Mouse (Mus musculus) 416B (cell line): ENCODE results near the gene Gon4l.
"Not testable (repeated sequence)": the region's sequence is repeated elsewhere in the genome, so short reads cannot be mapped to it uniquely, and the experiment has no call there.

ENCODE experiments used
- DNase-seq: peaks from one replicate; pipeline ENCODE4 v3.0.0; 2011; ENCODE audit warnings: low read depth

Gon4l gene

DNA sequence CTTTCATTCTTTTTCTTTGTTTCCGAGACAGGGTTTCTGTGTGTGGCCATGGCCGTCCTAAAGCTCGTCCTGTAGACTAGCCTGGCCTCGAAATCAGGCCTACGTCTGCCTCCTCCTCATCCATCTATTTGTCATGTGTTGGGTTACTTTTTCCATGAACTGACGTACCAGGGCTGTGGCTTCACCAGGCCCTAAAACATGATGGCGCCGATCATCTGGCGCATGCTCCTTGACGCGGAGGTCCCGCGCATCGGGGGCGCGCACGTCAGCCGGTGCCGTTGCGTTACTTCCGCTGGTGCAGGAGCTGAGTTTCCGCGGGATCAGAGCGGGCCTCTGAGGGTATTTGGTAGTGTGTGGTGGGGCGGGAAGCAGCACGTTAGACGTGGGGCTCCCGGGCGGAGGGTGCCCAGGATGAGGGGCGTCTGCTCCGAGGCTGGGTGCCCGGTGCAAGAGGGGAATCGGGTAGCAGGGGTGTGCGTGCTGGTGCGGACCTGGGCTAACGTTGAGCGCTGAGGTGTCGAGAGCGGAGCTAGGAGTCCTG is at the start of gene Gon4l:
TSS of gene Gon4l (plus strand) at position 281 of the 541 bp plus-strand sequence.
- DNase-seq = peak; percentile 67

DNA sequence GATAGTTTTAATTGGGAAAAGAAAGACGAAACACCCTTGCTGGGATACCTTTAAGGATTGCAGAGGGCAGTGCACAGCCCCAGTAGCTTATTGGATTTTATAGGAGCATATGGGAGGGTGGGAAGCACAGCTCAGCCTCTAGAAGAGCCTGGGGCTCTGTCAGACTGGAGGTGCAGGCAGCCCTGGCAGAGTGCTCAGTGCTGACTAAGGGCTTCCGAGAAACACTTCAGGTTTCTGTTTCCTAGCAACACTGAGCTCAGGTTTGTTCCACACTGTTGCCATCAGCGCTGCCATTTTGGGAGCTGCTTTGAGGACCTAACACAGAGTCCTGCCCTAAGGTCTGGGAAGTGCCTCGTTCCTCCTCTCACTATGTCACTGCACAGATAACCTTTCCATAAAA is 48.7 kb upstream of the Gon4l start:
- not testable (repeated sequence) for DNase-seq

DNA sequence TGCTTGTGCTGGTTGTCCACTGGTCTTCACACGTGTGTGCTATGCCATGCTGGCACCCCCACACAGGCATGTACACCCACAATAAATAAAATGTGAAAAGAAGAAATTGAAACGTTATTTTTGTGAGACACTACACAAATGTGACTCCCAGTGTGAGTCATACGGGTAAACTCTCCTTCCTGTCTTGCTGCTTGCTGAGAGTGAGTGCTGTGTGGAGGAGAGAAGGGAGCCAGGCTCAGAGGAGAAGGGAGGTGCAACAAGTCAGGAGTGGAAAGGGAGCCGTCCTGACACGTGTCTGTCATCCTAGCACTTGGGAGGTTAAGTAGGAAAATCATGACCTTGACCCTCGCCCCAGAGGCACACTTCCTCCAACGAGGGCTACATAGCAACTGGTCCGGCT is 48.2 kb upstream of the Gon4l start:
- not testable (repeated sequence) for DNase-seq

DNA sequence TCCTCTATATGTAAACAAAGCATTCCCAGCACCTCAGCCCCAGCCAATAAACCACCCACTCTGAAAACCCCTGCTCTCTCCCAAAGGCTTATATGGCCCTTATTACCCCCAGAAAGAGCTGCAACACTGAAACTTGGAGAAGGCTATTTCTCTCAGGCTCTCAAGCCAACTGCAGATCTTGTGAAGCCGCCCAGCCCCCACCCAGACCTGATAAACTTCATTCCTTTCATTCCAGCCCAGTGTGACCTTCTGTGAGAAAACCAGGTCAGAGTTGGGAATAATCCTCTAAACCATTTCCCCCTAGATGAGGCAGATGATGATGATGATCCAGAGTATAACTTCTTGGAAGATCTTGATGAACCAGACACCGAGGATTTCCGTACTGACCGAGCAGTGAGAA is 47.0 kb upstream of the Gon4l start:
- DNase-seq = not testable (repeated sequence)

DNA sequence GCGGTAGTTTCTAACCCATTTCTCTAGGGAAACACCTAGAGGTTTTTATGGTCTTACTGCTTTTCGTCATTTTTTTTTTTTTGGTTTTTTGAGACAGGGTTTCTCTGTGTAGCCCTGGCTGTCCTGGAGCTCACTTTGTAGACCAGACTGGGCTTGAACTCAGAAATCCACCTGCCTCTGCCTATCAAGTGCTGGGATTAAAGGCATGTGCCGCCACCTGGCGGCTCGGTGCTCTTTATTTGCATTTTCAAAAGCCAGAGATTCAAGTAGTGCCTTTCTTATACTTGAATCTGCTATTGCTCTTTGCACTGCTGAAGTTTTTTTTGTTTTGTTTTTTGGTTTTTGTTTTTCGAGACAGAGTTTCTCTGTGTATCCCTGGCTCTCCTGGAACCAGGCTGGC is 37.5 kb upstream of the Gon4l start:
- not testable (repeated sequence) for DNase-seq

DNA sequence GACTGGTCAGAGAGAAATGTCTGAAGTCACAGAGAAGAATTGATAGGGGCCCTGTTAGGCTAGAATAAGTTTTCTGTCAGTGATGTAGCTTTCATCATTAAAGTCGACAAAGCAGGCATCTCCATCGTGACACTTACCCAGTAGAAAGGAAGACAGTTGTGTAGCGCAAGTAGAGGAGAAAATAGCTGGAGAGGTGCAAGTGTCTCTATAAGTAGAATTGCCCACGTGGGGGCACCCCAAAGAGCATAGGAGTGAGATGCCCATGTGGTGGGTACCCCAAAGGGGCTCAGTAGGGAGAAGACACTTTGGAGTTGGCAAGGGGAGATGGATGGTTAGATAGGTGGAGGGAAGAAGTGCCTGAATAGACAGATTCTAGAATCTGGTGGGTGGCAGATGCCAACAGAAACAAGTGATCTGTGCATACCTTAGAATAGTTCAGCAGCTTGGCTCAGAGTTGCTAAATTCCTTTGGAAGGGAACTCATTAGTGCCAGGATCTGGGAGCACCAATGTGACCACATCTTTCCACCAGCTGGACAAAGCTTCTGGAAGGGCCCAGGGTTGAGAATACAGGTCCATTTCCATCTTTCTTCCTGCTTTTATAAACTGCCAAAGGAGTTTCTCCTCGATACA is 31.0 kb upstream of the Gon4l start:
- no peak for DNase-seq

DNA sequence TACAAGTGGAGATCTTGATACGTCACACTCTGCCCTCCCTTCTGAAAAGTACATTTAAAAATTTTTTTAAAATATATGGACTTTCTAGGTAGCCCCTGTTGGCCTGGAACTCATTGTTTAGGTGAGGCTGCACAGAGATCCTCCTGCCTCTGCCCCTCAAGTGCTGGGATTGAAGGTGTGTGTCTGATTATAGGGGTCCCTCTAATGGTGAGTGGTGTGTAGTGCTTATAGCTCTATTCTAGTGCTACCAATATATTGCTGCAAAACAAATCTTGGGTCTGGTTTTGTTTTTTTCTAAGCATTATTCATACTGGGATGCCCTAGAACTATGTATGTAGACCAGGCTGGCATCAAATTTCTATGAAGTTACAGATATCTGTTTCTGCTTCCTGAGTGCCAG is 9.3 kb upstream of the Gon4l start:
- DNase-seq = no peak

DNA sequence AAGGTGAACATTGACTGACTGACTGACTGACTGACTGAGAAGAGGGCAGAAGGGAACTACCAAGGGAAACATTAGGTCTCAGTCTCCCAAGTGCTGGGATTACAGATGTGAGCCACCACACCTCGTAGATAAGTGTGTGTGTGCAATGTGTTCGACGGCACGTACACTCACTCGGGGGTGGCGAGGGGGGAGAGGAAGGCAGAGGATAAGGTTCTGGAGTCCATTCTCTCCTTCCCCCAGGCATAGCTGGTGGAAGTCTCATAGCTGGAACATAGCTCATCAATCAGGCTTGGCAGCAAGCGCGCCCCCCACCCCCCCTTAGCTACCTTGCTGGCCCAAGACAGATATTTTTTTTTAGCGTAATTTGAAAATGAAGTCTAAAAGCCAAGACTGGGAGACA is 7.8 kb upstream of the Gon4l start:
- DNase-seq = no peak

DNA sequence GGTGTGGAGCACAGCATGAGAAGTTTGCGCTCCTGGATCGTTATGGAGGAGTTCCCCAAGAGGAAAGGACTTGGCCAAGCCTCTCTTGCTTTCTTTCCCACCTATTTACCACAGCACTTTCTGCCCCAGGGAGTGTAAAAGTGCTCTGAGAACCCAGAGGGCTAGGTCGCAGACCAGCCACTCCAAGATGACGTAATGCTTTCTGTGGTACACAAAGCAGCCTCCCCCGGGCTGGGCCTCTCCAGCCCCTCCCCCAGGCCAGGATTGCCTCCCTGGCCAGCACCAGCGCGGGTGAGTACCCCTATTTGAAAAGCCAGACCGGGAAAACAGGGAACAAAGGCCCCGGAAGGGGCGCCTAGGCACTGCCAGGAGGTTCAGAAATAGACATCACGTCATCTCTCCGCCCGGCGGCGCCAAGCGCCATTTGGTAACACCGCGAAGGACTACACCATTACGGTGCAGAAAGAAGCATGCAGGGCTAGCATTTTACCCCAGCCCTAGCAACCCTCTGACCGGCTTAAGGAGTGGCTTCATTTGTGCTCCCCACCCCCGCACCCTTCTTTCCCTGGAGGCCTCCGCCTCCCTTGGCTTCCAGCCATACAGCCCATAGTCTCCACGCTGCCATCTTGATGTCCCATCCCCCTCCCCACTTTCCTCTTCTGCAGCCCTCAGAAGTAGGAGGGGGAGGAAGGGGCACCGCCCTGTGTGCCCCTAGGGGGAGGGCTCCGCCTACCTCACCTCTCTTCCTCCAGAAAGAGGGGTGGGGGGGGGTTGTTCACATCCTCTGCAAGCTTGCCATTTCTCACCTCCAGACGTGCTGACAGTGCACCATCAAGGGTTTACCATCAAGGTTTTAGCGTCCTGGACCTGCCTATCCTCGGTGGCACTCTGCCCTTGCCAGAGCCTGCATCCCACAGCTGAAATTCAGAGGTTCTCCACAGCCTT is 3.6 kb upstream of the Gon4l start:
- not testable (repeated sequence) for DNase-seq

DNA sequence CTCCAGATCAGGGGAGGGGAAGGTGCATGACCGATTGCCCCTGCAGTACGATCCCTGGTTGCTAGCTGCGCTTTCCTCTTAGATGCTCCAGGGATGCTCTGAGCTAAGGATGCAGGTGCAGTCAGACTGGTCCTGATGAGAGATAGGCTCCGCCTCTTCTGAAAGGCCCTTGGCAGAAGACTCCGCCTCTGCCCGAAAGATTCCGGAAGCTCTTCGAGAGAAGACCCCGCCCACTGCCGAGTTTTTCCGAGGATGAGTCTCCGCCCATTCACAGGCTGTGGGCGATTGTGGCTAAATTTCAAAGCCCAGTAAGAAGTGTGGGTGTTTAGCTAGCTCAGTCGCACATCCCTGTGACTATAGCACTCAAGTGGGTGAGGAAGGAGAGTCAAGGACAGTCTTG is 2.6 kb upstream of the Gon4l start:
- not testable (repeated sequence) for DNase-seq

DNA sequence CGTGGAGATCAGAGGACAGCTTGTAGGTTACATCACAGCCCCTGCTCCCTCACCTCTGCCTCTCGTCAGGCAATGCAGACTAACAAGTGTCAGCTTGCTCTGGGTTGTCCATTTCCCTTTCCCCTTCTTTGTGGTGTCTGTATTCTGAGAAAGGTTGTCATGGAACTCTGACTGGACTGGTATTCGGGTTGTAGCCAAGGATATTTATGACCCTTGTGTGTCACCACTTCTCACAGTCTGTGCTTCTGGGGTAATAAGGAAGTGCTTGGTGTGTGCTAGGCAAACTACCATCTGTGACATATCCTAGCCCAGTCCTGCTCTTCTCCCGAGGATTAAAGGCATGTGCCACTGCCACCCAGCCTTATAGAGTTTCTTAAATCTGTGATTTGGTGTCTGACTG is 14.1 kb downstream of the Gon4l start:
- DNase-seq = peak; percentile 33

DNA sequence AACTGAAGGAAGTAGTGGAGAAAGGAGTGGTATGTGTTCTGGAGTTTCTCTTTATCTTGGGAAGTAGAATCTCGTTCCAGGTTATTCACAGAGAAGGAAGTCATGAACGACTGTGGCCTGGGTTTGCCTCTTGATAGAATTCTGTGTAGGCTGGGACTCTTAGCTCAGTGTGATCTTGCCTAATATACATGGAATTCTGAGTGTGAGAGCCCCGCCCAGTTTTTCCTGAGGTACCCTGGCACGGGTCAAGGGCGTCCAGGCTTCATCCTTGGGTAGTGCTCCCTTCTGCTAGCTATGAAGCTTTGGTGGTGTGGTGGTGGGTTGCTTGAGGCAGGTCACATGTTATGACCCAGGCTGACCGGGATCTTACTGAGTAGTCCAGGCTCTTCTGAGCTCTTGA is 20.8 kb downstream of the Gon4l start:
- DNase-seq = no peak

DNA sequence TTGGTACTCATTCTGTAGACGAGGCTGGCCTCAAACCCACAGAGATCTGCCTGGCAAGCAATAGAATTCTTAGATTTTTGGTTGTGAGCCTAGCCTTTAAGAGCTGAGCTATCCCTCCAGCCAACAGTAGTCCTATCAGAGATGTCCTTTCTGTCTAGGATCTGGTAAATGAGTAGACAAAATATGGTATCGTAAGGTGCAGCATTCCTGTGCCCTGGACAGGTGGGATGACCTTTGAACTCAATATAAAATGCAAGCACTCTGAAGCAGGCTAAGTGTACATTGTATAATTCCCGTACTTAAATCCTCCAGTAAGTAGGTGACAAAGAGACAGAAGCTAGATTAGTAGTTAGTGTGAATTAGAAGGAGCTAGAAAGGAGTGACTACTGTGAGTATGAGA is 27.1 kb downstream of the Gon4l start:
- no peak for DNase-seq

DNA sequence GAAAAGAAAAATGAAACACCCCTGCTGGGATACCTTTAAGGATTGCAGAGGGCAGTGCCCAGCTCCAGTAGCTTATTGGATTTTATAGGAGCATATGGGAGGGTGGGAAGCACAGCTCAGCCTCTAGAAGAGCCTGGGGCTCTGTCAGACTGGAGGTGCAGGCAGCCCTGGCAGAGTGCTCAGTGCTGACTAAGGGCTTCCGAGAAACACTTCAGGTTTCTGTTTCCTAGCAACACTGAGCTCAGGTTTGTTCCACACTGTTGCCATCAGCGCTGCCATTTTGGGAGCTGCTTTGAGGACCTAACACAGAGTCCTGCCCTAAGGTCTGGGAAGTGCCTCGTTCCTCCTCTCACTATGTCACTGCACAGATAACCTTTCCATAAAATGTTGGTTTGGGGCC is 31.7 kb downstream of the Gon4l start:
- DNase-seq = not testable (repeated sequence)

DNA sequence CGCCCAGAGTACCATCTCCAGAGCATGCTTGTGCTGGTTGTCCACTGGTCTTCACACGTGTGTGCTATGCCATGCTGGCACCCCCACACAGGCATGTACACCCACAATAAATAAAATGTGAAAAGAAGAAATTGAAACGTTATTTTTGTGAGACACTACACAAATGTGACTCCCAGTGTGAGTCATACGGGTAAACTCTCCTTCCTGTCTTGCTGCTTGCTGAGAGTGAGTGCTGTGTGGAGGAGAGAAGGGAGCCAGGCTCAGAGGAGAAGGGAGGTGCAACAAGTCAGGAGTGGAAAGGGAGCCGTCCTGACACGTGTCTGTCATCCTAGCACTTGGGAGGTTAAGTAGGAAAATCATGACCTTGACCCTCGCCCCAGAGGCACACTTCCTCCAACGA is 32.1 kb downstream of the Gon4l start:
- not testable (repeated sequence) for DNase-seq

DNA sequence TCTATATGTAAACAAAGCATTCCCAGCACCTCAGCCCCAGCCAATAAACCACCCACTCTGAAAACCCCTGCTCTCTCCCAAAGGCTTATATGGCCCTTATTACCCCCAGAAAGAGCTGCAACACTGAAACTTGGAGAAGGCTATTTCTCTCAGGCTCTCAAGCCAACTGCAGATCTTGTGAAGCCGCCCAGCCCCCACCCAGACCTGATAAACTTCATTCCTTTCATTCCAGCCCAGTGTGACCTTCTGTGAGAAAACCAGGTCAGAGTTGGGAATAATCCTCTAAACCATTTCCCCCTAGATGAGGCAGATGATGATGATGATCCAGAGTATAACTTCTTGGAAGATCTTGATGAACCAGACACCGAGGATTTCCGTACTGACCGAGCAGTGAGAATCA is 33.4 kb downstream of the Gon4l start:
- not testable (repeated sequence) for DNase-seq

DNA sequence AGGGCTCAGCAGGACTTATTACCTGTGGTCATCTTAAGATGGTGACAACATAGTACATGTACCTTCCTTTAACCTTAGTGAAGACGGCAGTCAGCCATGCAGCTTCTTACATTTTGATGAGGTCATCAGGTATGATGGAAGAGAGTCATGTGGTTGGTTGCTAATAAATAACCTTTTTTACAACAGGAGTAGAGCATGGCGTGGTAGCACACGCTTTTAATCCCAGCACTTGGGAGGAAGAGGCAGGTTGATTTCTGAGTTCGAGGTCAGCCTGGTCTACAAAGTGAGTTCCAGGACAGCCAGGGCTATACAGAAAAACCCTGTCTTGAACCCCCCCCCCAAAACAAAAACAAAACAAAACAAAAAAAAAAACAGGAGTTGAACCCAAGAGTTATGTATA is 47.5 kb downstream of the Gon4l start:
- not testable (repeated sequence) for DNase-seq

DNA sequence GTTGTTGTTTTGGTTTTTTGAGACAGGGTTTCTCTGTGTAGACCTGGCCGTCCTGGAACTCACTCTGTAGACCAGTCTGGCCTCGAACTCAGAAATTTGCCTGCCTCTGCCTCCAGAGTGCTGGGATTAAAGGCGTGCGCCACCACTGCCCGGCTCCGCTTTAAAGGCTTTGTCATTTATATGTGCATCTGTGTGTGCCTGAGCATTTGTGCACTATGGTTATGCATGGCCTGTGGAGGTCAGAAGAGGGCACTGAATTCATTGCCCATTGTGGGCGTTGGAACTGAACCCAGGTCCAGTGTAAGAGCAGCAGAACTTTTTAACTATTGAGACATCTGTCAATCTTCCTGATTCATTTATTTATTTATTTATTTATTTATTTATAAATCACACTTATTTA is 58.0 kb downstream of the Gon4l start:
- not testable (repeated sequence) for DNase-seq

DNA sequence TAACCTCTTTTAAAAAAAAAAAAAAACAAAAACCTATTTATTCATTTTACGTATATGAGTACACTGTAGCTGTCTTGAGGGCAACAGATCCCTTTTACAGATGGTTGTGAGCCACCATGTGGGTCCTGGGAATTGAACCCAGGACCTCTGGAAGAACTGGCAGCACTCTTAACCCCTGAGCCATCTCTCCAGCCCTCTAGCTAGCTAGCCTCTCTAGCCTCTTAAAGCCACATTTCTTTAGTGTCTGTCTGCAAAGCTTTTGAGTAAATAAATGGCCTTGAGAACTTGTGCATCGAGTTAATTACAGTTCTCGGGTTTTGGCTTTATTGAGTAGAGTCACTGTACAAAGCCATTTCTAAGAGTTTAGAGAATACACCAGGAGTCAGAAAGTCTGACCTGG is 69.8 kb downstream of the Gon4l start:
- no peak for DNase-seq

DNA sequence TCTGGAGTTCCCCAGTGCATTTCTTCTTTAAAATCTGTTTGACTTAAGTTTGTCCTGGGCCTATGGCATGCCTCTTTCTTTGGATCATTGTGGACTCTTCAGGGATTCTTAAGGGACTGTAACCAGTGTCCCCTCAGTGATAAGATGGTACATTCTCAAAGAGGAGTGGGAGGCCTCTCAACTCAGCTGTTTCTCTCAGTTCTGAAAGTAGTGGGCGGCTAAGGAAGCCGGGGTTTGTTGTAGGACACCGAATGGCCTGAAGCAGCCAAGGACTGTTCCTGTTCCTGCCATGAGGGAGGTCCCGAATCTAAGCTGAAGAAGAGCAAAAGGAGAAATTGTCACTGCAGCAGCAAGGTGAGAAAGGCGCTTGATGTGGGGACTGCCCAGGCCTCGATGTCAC is 70.2 kb downstream of the Gon4l start:
- no peak for DNase-seq

DNA sequence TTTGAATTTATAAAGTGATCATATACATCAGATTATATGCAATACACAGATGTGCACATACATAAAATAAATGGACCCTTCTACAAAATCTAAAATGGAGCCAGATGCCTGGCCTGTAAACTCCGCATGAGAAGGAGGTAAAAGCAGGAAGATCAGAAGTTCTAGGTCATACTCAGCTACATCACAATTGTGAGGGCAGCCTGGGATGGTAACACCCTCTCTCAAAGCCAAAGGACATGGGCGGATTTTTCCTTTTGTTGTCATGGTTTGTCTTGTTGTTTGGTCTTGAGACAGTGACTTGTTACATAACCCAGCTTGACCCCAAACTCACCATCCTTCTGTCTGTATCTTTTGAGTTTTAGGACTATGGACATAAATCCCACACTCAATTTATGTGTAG is 70.7 kb downstream of the Gon4l start:
- no peak for DNase-seq

DNA sequence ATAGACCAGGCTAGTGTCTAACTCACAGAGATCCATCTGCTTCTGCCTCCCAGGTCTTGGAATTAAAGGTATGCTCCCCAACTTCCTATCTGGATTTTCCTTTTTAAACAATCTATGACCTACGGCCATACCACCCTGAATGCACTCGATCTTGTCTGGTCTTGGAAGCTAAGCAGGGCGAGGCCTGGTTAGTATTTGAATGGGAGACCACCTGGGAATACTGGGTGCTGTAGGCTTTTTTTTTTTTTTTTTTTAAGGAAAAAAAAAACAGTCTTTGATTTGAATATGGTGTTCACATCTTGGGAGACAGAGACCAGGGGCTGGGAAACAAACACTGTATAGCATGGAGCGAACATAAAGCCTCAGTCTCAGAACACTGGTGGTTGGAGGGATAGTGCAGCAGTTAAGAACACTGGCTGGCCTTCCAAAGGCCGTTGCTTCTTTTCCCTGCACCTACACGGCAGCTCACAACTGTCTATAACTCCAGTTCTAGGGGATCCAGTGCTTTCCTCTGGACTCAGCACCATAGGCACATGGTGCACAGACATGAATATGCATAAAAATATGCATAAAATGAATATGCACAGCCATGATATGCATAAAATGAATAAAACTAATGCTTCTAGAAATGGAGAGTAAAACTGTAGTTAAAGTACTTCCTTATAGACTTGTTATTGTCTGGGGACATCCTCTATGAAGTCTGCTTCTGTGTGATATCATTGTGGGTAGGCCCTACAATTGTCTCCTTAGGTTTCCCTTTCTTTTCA is 71.5 kb downstream of the Gon4l start:
- no peak for DNase-seq
